Mouse (Mus musculus) brown adipose tissue, adult 24 weeks (tissue): ENCODE measurements around the gene Ddt. TPM values are rescaled to one million over a fixed set of nuclear protein-coding genes. Genes with fewer than 3 reads are reported as not detected.

Experiments
- H3K27ac ChIP-seq: fragments of 200-500 bp; replicated peaks from 2 replicates; pipeline ENCODE4 v1.5.1; 2012; ENCODE audit warnings: low read depth, mild to moderate bottlenecking, low read length
- H3K4me1 ChIP-seq: fragments of 200-500 bp; 2 replicates; pipeline ENCODE4 v1.6.1; 2012; ENCODE audit warnings: low read length, mixed read lengths; ENCODE audit not compliant: control insufficient read depth, insufficient read depth, insufficient read length
- H3K4me3 ChIP-seq: fragments of 200-500 bp; 2 replicates; pipeline ENCODE4 v1.5.1; 2012; ENCODE audit warnings: low read depth, mild to moderate bottlenecking, low read length, moderate library complexity; ENCODE audit not compliant: insufficient read depth
- polyA plus RNA-seq: library from polyadenylated mRNA; stranded (reverse); fragments of >200 nt; gene quantifications from 2 replicates; pipeline ENCODE4 v1.2.4, GENCODE M21; 2012; ENCODE audit not compliant: missing spikeins, insufficient read depth, insufficient read length

Ddt gene
- polyA plus RNA-seq, 1 experiment, result 423 TPM

GRCm38 (mm10) chr10:75744017-75744416 is 29.2 kb downstream of the Ddt start:
- no peak overlapping the region for H3K4me3 ChIP-seq
- no peak overlapping the region for H3K27ac ChIP-seq
- no peaks in the 10 kb centered on the region for H3K4me1 ChIP-seq

- H3K27ac ChIP-seq, result no peak overlapping the region
- no peak overlapping the region for H3K4me3 ChIP-seq
- no peaks in the 10 kb centered on the region for H3K4me1 ChIP-seq
These were observed 29.8 kb downstream of the Ddt start for GRCm38 (mm10) chr10:75743369-75743768.

GRCm38 (mm10) chr10:75740866-75741265 is 32.3 kb downstream of the Ddt start:
- H3K27ac ChIP-seq, result no peak overlapping the region
- no peak overlapping the region for H3K4me3 ChIP-seq
- H3K4me1 ChIP-seq, result no peaks in the 10 kb centered on the region

- Histone ChIP-seq H3K4me1 (no peaks in the 10 kb centered on the region), H3K4me3 (no peak overlapping the region), H3K27ac (no peak overlapping the region)
These were observed 47.8 kb downstream of the Ddt start for GRCm38 (mm10) chr10:75725449-75725848.

Other genes with a start within 250 kb of the Ddt start
- not detected in 2 replicates for gene Lrrc75b, start 213.1 kb downstream of the Ddt start, polyA plus RNA-seq
- gene Ggt1, start 211.8 kb downstream of the Ddt start, polyA plus RNA-seq, result not detected in 2 replicates
- 3.1 and 4.3 TPM in 2 replicates for gene Ggt5, start 184.1 kb downstream of the Ddt start, polyA plus RNA-seq
- gene Susd2, start 129.4 kb downstream of the Ddt start, polyA plus RNA-seq, result 0.63 TPM in 1 of 2 replicates, not detected in the other
- 5.8 and 8.5 TPM in 2 replicates for gene Cabin1, start 9.1 kb downstream of the Ddt start, polyA plus RNA-seq
- not detected in 2 replicates for gene Gm20441, start 7.5 kb upstream of the Ddt start, polyA plus RNA-seq
- gene Gstt3, start 8.0 kb upstream of the Ddt start, polyA plus RNA-seq, result 3.0 and 3.6 TPM in 2 replicates
- 50.1 and 65.2 TPM in 2 replicates for gene Gstt1, start 25.2 kb upstream of the Ddt start, polyA plus RNA-seq
- not detected in 2 replicates for gene Gstt4, start 49.1 kb upstream of the Ddt start, polyA plus RNA-seq
- gene Gstt2, start 64.0 kb upstream of the Ddt start, polyA plus RNA-seq, result 34.7 and 41.7 TPM in 2 replicates
- 129 and 141 TPM in 2 replicates for gene Mif, start 86.8 kb upstream of the Ddt start, polyA plus RNA-seq
- not detected in 2 replicates for gene Derl3, start 120.0 kb upstream of the Ddt start, polyA plus RNA-seq
- 27.2 and 35.3 TPM in 2 replicates for gene Smarcb1, start 148.2 kb upstream of the Ddt start, polyA plus RNA-seq
- 3,122 and 3,143 TPM in 2 replicates for gene Chchd10, start 159.7 kb upstream of the Ddt start, polyA plus RNA-seq
- gene Mmp11, start 163.1 kb upstream of the Ddt start, polyA plus RNA-seq, result 4.1 and 7.6 TPM in 2 replicates
- not detected in 2 replicates for gene Gm867, start 167.3 kb upstream of the Ddt start, polyA plus RNA-seq
- not detected in 2 replicates for gene Vpreb3, start 169.6 kb upstream of the Ddt start, polyA plus RNA-seq
- gene Gm5134, start 181.1 kb upstream of the Ddt start, polyA plus RNA-seq, result not detected in 2 replicates